ENCODE assay signal across 8 mouse cellular contexts in the genomic region with DNA sequence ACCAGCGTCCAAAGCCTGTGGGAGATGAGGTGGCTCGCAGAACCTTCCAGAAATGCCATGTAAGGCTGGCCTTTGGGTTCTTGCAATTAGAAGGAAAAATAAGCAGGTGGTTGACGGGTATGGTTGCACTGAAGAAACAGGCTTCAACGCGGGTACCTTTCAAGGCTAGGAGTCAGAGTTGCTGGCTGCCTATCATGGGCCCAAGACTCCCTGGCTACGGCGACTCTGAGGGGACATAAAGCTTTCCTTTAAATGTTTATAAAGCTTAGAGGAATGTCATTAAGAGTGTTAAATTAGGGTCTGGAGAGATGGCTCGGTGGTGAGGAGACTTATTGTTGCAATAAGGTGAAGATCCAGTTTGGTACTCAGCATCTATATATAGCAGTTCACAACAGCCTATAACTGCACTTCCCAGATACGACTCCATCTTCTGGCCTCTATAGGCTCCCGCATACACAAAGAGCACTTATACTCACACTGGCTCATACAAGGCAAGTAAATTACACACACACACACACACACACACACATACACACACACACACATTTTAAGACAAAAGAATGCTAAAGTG. TPM values are rescaled to one million over a fixed set of nuclear protein-coding genes. Genes with fewer than 3 reads are reported as not detected.
A peak's percentile ranks its signal among the peaks of the same experiment; 100 is the strongest.
DNase-seq lines count a peak whose midpoint lies in the region; ATAC-seq and TF ChIP-seq lines count a peak whose summit lies in the region.

No protein-coding gene starts in this region.

- H3K79me2 ChIP-seq in MEL (ENCODE audit: control insufficient read depth, insufficient read depth, low read length, poor library complexity), result no peaks in the 10 kb centered on the region

- no peak for TF ChIP-seq RAD21 in MEL (IDR thresholded peaks at IDR 0.05; ENCODE audit: low read depth, low read length)

- no peaks in the 10 kb centered on the region for H3K36me3 ChIP-seq in kidney, embryonic 14.5 days (ENCODE audit: control insufficient read depth, insufficient read depth, low read length)
- no peaks in the 10 kb centered on the region for H3K36me3 ChIP-seq in MEL (ENCODE audit: control insufficient read depth in 1 of 2, insufficient read depth in 2 of 2, low read length in 2 of 2)
- no peaks in the 10 kb centered on the region for H3K36me3 ChIP-seq in forebrain, embryonic 14.5 days (ENCODE audit: control insufficient read depth, insufficient read depth, low read length)
- H3K36me3 ChIP-seq in liver, embryonic 16.5 days (ENCODE audit: control insufficient read depth, insufficient read depth), result no peaks in the 10 kb centered on the region

- H3K4me3 ChIP-seq in kidney, embryonic 14.5 days (ENCODE audit: low read length), result peak overlapping the region; percentile 35
- H3K4me3 ChIP-seq in MEL (ENCODE audit: control insufficient read depth in 1 of 2, insufficient read depth in 1 of 2, low read depth in 2 of 2, low read length in 2 of 2), result no peak overlapping the region
- peak overlapping the region; percentile 30 for H3K4me3 ChIP-seq in forebrain, embryonic 14.5 days (ENCODE audit: low read depth, low read length)
- peak overlapping the region; percentile 32; the same call in 1 of the 2 replicates for H3K4me3 ChIP-seq in liver, embryonic 16.5 days (ENCODE audit: low read depth, low read length)

- 35% methylated on average over 10 of the region's 10 CpGs for WGBS in kidney, embryonic 14.5 days
- WGBS in forebrain, embryonic 14.5 days, result 34% methylated on average over 10 of the region's 10 CpGs
- 28% methylated on average over 10 of the region's 10 CpGs for WGBS in liver, embryonic 16.5 days (ENCODE audit: insufficient replicate concordance)

- H3K9ac ChIP-seq in kidney, embryonic 14.5 days (ENCODE audit: low read depth, low read length), result peak overlapping the region; percentile 44; the same call in 1 of the 2 replicates
- no peak overlapping the region for H3K9ac ChIP-seq in MEL (ENCODE audit: control insufficient read depth, low read depth, low read length, poor library complexity, severe bottlenecking)
- H3K9ac ChIP-seq in forebrain, embryonic 14.5 days (ENCODE audit: low read length), result peak overlapping the region; percentile 46; the same call in 1 of the 2 replicates
- H3K9ac ChIP-seq in liver, embryonic 16.5 days (ENCODE audit: low read depth, low read length), result no peak overlapping the region

- no peak for DNase-seq in kidney, postnatal 14 days
- DNase-seq in MEL (ENCODE audit: low read depth, low spot score), result peak; percentile 5
- DNase-seq in forebrain, embryonic 14.5 days (ENCODE audit: low spot score), result peak; percentile 36
- DNase-seq in left cerebral cortex, adult 11 months (ENCODE audit: low spot score), result no peak
- DNase-seq in c-Kit-positive CD71-positive TER-119-positive erythroid progenitor cells, embryonic 14.5 days (ENCODE audit: low spot score), result no peak
- DNase-seq in thymus, postnatal 10 days (ENCODE audit: low spot score in 2 of 2), result no peak

- no peak for TF ChIP-seq EP300 in MEL (IDR thresholded peaks at IDR 0.05; ENCODE audit: low read depth in 1 of 2, low read length in 2 of 2)

- no peak for TF ChIP-seq CTCF in MEL (IDR thresholded peaks at IDR 0.05 in 2 of 3, conservative IDR thresholded peaks at IDR 0.05 in 1 of 3; ENCODE audit: control insufficient read depth in 1 of 3, insufficient read depth in 1 of 3, low read depth in 2 of 3, low read length in 3 of 3, poor library complexity in 1 of 3, severe bottlenecking in 1 of 3)

- no peaks in the 10 kb centered on the region for H3K27me3 ChIP-seq in kidney, embryonic 14.5 days (ENCODE audit: control insufficient read depth, insufficient read depth, low read length)
- no peaks in the 10 kb centered on the region for H3K27me3 ChIP-seq in MEL (ENCODE audit: control insufficient read depth in 1 of 2, insufficient read depth in 2 of 2, low read length in 2 of 2)
- no peaks in the 10 kb centered on the region for H3K27me3 ChIP-seq in forebrain, embryonic 14.5 days (replicated peaks; ENCODE audit: control insufficient read depth, insufficient read depth, low read length)
- H3K27me3 ChIP-seq in liver, embryonic 16.5 days (ENCODE audit: control insufficient read depth, insufficient read depth, low read depth, low read length), result no peaks in the 10 kb centered on the region

- peak; percentile 50 for ATAC-seq in kidney, embryonic 14.5 days (ENCODE audit: low FRiP score, low TSS enrichment)
- peak; percentile 45 for ATAC-seq in forebrain, embryonic 14.5 days
- ATAC-seq in liver, embryonic 16.5 days (ENCODE audit: low read depth), result no peak

- no peak for TF ChIP-seq POLR2A in MEL (IDR thresholded peaks at IDR 0.05; ENCODE audit: control insufficient read depth in 1 of 2, insufficient read depth in 1 of 2, low read depth in 1 of 2, low read length in 2 of 2, poor library complexity in 1 of 2)

- no peaks in the 10 kb centered on the region for H3K9me3 ChIP-seq in kidney, embryonic 14.5 days (ENCODE audit: control insufficient read depth, low read length)
- no peaks in the 10 kb centered on the region for H3K9me3 ChIP-seq in MEL (replicated peaks; ENCODE audit: insufficient read depth, low read length)
- no peaks in the 10 kb centered on the region for H3K9me3 ChIP-seq in forebrain, embryonic 14.5 days (replicated peaks; ENCODE audit: control insufficient read depth, low read length)
- no peaks in the 10 kb centered on the region for H3K9me3 ChIP-seq in liver, embryonic 16.5 days (replicated peaks; ENCODE audit: control insufficient read depth, low read length)

- H3K4me1 ChIP-seq in kidney, embryonic 14.5 days (ENCODE audit: control insufficient read depth, insufficient read depth, low read length), result no peaks in the 10 kb centered on the region
- H3K4me1 ChIP-seq in MEL (ENCODE audit: control insufficient read depth in 1 of 2, insufficient read depth in 2 of 2, low read length in 2 of 2), result no peaks in the 10 kb centered on the region
- no peaks in the 10 kb centered on the region for H3K4me1 ChIP-seq in forebrain, embryonic 14.5 days (ENCODE audit: control insufficient read depth, insufficient read depth, low read length)
- no peaks in the 10 kb centered on the region; the same call in 1 of the 2 replicates for H3K4me1 ChIP-seq in liver, embryonic 16.5 days (ENCODE audit: control insufficient read depth, low read depth, low read length)

- peak overlapping the region; percentile 55 for H3K4me2 ChIP-seq in kidney, embryonic 14.5 days (replicated peaks; ENCODE audit: low read depth, low read length)
- H3K4me2 ChIP-seq in forebrain, embryonic 14.5 days (ENCODE audit: low read length), result peak overlapping the region; percentile 58
- peak overlapping the region; percentile 46 for H3K4me2 ChIP-seq in liver, embryonic 16.5 days (ENCODE audit: low read depth, low read length)

- H3K27ac ChIP-seq in kidney, embryonic 14.5 days (ENCODE audit: low read depth, low read length), result 0 out of 2 replicates have a peak overlapping the region, but pooled peaks have one; percentile 37
- no peak overlapping the region for H3K27ac ChIP-seq in MEL (ENCODE audit: control insufficient read depth, low read depth, low read length)
- H3K27ac ChIP-seq in forebrain, embryonic 14.5 days (ENCODE audit: low read depth, low read length), result no peak overlapping the region
- H3K27ac ChIP-seq in liver, embryonic 16.5 days (ENCODE audit: low read length), result no peak overlapping the region

TF ChIP-seq in MEL, 35 proteins besides CTCF, POLR2A, EP300 and RAD21:
- TF ChIP-seq ZNF384 (IDR thresholded peaks at IDR 0.05; ENCODE audit: low read depth, low read length) (no peak), TAL1 (IDR thresholded peaks at IDR 0.05; ENCODE audit: low read length) (no peak), TBP (IDR thresholded peaks at IDR 0.05; ENCODE audit: low read depth, low read length) (no peak), SMC3 (IDR thresholded peaks at IDR 0.05; ENCODE audit: low read depth, low read length) (no peak), ETS1 (IDR thresholded peaks at IDR 0.05; ENCODE audit: low read depth, low read length) (no peak), MYB (IDR thresholded peaks at IDR 0.05; ENCODE audit: low read depth, low read length) (no peak), TCF12 (IDR thresholded peaks at IDR 0.05; ENCODE audit: low read depth, low read length) (no peak)
TF ChIP-seq in MEL: peak in this region for 0.

RNA-seq across cellular contexts. Expression of a gene that starts 21.9 kb away (rescaled TPM):
- polyA plus RNA-seq in kidney, embryonic 14.5 days (2014; fragmentation: Nextera tagmentation; extraction: Ambion mirVana), result not detected in 2 replicates
- not detected in 2 replicates for total RNA-seq in MEL (2012; rRNA removed)
- polyA plus RNA-seq in MEL (2012; ENCODE audit: insufficient read depth in 1 of 2, insufficient read length in 2 of 2, low read depth in 1 of 2, low replicate concordance in 2 of 2, missing spikeins in 1 of 2), result not detected
- polyA plus RNA-seq in forebrain, embryonic 14.5 days (2014; fragmentation: Nextera tagmentation; extraction: Ambion mirVana), result not detected in 2 replicates
- not detected in 2 replicates for polyA plus RNA-seq in liver, embryonic 16.5 days (2015; fragmentation: Nextera tagmentation; extraction: Ambion mirVana)

Comparison
In these comparisons a context has a peak if more than half of its experiments do, and no peak if none do; other contexts are left out.
1. H3K4me3 ChIP-seq: peak in kidney, embryonic 14.5 days (single experiment), forebrain, embryonic 14.5 days (single experiment) and liver, embryonic 16.5 days (single experiment); none in MEL (0 of 2).
2. H3K9ac ChIP-seq: peak in kidney, embryonic 14.5 days (single experiment) and forebrain, embryonic 14.5 days (single experiment); none in MEL (single experiment) and liver, embryonic 16.5 days (single experiment).
3. DNase-seq: peak in MEL (single experiment) and forebrain, embryonic 14.5 days (single experiment); none in kidney, postnatal 14 days (single experiment), left cerebral cortex, adult 11 months (single experiment), c-Kit-positive CD71-positive TER-119-positive erythroid progenitor cells, embryonic 14.5 days (single experiment) and thymus, postnatal 10 days (0 of 2).
4. Peak in every context shown above with its lines, with median percentiles within 50 percentile points of each other: H3K4me2 ChIP-seq.